Mouse (Mus musculus): ENCODE measurements around the gene Grin3b.

- TF ChIP-seq CTCF (IDR thresholded peaks at IDR 0.05; ENCODE audit: extremely low read depth, insufficient read depth, insufficient read length, insufficient replicate concordance): peak; percentile 66; the same call in 1 of the 2 replicates
- no peak for TF ChIP-seq POLR2A (IDR thresholded peaks at IDR 0.05; ENCODE audit: low read depth, low read length)
Observed at GRCm38 (mm10) chr10:80014484-80015290, 44.2 kb downstream of the Grin3b start.
